Mouse (Mus musculus) limb, embryonic 11.5 days (tissue): Measurements from ENCODE around the gene Ubxn1. TPM values are rescaled to one million over a fixed set of nuclear protein-coding genes. Genes with fewer than 3 reads are reported as not detected.

Source experiments
- ATAC-seq: fragments of 200-750 bp; cut with Nextera tagmentation; 2 replicates; pipeline ENCODE4 v1.8.0; 2017; ENCODE audit warnings: low read depth; ENCODE audit not compliant: insufficient number of reproducible peaks, low FRiP score, low TSS enrichment
- DNase-seq: peaks from one replicate; pipeline ENCODE4 v3.0.0-alpha.2; 2015; ENCODE audit warnings: low spot score
- H3K27ac ChIP-seq: fragments of 300-500 bp; sonication (generic); replicated peaks from 2 replicates; pipeline ENCODE4 v1.5.1; 2014; ENCODE audit warnings: low read depth, mild to moderate bottlenecking, low read length
- H3K27me3 ChIP-seq: fragments of 300-500 bp; sonication (generic); 2 replicates; pipeline ENCODE4 v1.6.1; 2014; ENCODE audit warnings: mild to moderate bottlenecking, low read length, mixed read lengths; ENCODE audit not compliant: control insufficient read depth, insufficient read depth
- H3K36me3 ChIP-seq: fragments of 300-500 bp; sonication (generic); 2 replicates; pipeline ENCODE4 v1.6.1; 2014; ENCODE audit warnings: mild to moderate bottlenecking, low read length, moderate library complexity, mixed read lengths; ENCODE audit not compliant: control insufficient read depth, insufficient read depth
- H3K4me1 ChIP-seq: fragments of 300-500 bp; sonication (generic); 2 replicates; pipeline ENCODE4 v1.6.1; 2014; ENCODE audit warnings: low read length, mixed read lengths; ENCODE audit not compliant: control insufficient read depth, insufficient read depth
- H3K4me2 ChIP-seq: fragments of 300-500 bp; sonication (generic); 2 replicates; pipeline ENCODE4 v1.6.1; 2014; ENCODE audit warnings: low read depth, mild to moderate bottlenecking, moderate library complexity; ENCODE audit not compliant: severe bottlenecking
- H3K4me3 ChIP-seq: fragments of 300-500 bp; sonication (generic); 2 replicates; pipeline ENCODE4 v1.5.1; 2014; ENCODE audit warnings: low read depth, low read length
- H3K9ac ChIP-seq: fragments of 300-500 bp; sonication (generic); 2 replicates; pipeline ENCODE4 v1.6.1; 2014; ENCODE audit warnings: mild to moderate bottlenecking, low read length
- H3K9me3 ChIP-seq: fragments of 300-500 bp; sonication (generic); 2 replicates; pipeline ENCODE4 v1.6.1; 2016; ENCODE audit warnings: low read length; ENCODE audit not compliant: control insufficient read depth
- WGBS: fragments of 180-500 bp; shearing (Covaris S2); extraction: QIAGEN DNeasy Blood & Tissue Kit; methylation state at CpG from one replicate; pipeline ENCODE4 v1.1.7; 2014; 5-methylcytosine and 5-hydroxymethylcytosine counted together
- microRNA-seq: library from miRNA; unstranded; fragments of <30 nt; microRNA quantifications from one replicate; pipeline ENCODE4, GENCODE M21; 2016
- polyA plus RNA-seq: library from polyadenylated mRNA; unstranded; fragments of >200 nt; fragmentation: Nextera tagmentation; extraction: Ambion mirVana; gene quantifications from 2 replicates; pipeline ENCODE4 v1.2.1, GENCODE M21; 2014

Gene Ubxn1
- polyA plus RNA-seq, 1 experiment from 2014 or later, result 196 TPM

- H3K27me3 ChIP-seq, result no peaks in the 10 kb centered on the region
- DNase-seq (no peak), ATAC-seq (no peak)
- peak overlapping the region; percentile 66 for H3K4me2 ChIP-seq
- 72% methylated on average over 6 of the region's 6 CpGs for WGBS
- peak overlapping the region; percentile 77 for H3K4me3 ChIP-seq
- no peaks in the 10 kb centered on the region for H3K4me1 ChIP-seq
- peak overlapping the region; percentile 42; the same call in 1 of the 2 replicates for H3K27ac ChIP-seq
- H3K9me3 ChIP-seq, result no peaks in the 10 kb centered on the region
- no peak overlapping the region for H3K9ac ChIP-seq
- H3K36me3 ChIP-seq, result peaks cover 14% of the 10 kb centered on the region; the same call in 1 of the 2 replicates
Observed at GRCm38 (mm10) chr19:8919684-8920072, 48.4 kb downstream of the Ubxn1 start.

- H3K9me3 ChIP-seq, result no peaks in the 10 kb centered on the region
- H3K36me3 ChIP-seq, result peaks cover 10% of the 10 kb centered on the region; the same call in 1 of the 2 replicates
- no peaks in the 10 kb centered on the region for H3K27me3 ChIP-seq
- WGBS, result 4% methylated on average over 50 of the region's 50 CpGs
- peak; percentile 95 for ATAC-seq
- peak within 1 kb of the TSS; percentile 47 for H3K9ac ChIP-seq
- H3K4me3 ChIP-seq, result peak within 1 kb of the TSS; percentile 77
- H3K27ac ChIP-seq, result peak within 1 kb of the TSS; percentile 81
- DNase-seq, result peak; percentile 96
- H3K4me2 ChIP-seq, result peak within 1 kb of the TSS; percentile 66
- H3K4me1 ChIP-seq, result no peaks in the 10 kb centered on the region
Observed at GRCm38 (mm10) chr19:8920073-8920736, 48.9 kb downstream of the Ubxn1 start, which contains the start of gene B3gat3. Gene B3gat3, plus strand, starts transcription at chr19:8920374.

GRCm38 (mm10) chr19:8920836-8921291 lies 49.6 kb downstream of the Ubxn1 start:
- Histone ChIP-seq H3K27ac (peak overlapping the region; percentile 81), H3K4me2 (peak overlapping the region; percentile 66), H3K9ac (peak overlapping the region; percentile 47), H3K4me1 (no peaks in the 10 kb centered on the region), H3K9me3 (no peaks in the 10 kb centered on the region), H3K4me3 (peak overlapping the region; percentile 77), H3K27me3 (no peaks in the 10 kb centered on the region), H3K36me3 (peaks cover 4% of the 10 kb centered on the region; the same call in 1 of the 2 replicates)
- DNase-seq (peak; percentile 43), ATAC-seq (0 out of 2 replicates have a peak, but pooled peaks have one; percentile 11)
- WGBS, result 3% methylated on average over 6 of the region's 6 CpGs

- H3K4me1 ChIP-seq, result no peaks in the 10 kb centered on the region
- DNase-seq (no peak), ATAC-seq (no peak)
- WGBS, result 74% methylated on average over 9 of the region's 9 CpGs
- no peaks in the 10 kb centered on the region for H3K9me3 ChIP-seq
- no peak overlapping the region for H3K27ac ChIP-seq
- no peak overlapping the region; the same call in 1 of the 2 replicates for H3K4me3 ChIP-seq
- H3K9ac ChIP-seq, result no peak overlapping the region
- peak overlapping the region; percentile 66; the same call in 1 of the 2 replicates for H3K4me2 ChIP-seq
- no peaks in the 10 kb centered on the region for H3K27me3 ChIP-seq
- peaks cover 2% of the 10 kb centered on the region; the same call in 1 of the 2 replicates for H3K36me3 ChIP-seq
Observed at GRCm38 (mm10) chr19:8921741-8922140, 50.4 kb downstream of the Ubxn1 start.

Small RNA genes lying within 50 kb of the gene (microRNA-seq; reads per million reads assigned to microRNA genes)
- gene Mir5136, result 0.92 reads per million

Other genes starting within 250 kb of the Ubxn1 start
- gene Chrm1, start 207.7 kb upstream of the Ubxn1 start, polyA plus RNA-seq, result 0.15 and 0.27 TPM in 2 replicates
- 108 and 114 TPM in 2 replicates for gene Slc3a2, start 148.1 kb upstream of the Ubxn1 start, polyA plus RNA-seq
- gene Wdr74, start 135.7 kb upstream of the Ubxn1 start, polyA plus RNA-seq, result 92.9 and 100 TPM in 2 replicates
- 0.99 and 1.8 TPM in 2 replicates for gene 1700092M07Rik, start 130.8 kb upstream of the Ubxn1 start, polyA plus RNA-seq
- 125 and 127 TPM in 2 replicates for gene Stx5a, start 130.1 kb upstream of the Ubxn1 start, polyA plus RNA-seq
- 228 and 247 TPM in 2 replicates for gene Nxf1, start 114.4 kb upstream of the Ubxn1 start, polyA plus RNA-seq
- 183 and 204 TPM in 2 replicates for gene Tmem223, start 100.5 kb upstream of the Ubxn1 start, polyA plus RNA-seq
- gene Tmem179b, start 97.0 kb upstream of the Ubxn1 start, polyA plus RNA-seq, result 49.1 and 51.3 TPM in 2 replicates
- 22.5 and 23.0 TPM in 2 replicates for gene Taf6l, start 85.1 kb upstream of the Ubxn1 start, polyA plus RNA-seq
- 197 and 206 TPM in 2 replicates for gene Polr2g, start 72.9 kb upstream of the Ubxn1 start, polyA plus RNA-seq
- gene Zbtb3, start 68.9 kb upstream of the Ubxn1 start, polyA plus RNA-seq, result 4.8 and 5.0 TPM in 2 replicates
- gene Ttc9c, start 52.2 kb upstream of the Ubxn1 start, polyA plus RNA-seq, result 63.3 and 67.1 TPM in 2 replicates
- 6.9 and 8.0 TPM in 2 replicates for gene Hnrnpul2, start 51.5 kb upstream of the Ubxn1 start, polyA plus RNA-seq
- gene AC129217.1, start 41.7 kb upstream of the Ubxn1 start, polyA plus RNA-seq, result not detected in 2 replicates
- 34.1 and 35.0 TPM in 2 replicates for gene Bscl2, start 34.0 kb upstream of the Ubxn1 start, polyA plus RNA-seq
- 9.1 and 9.6 TPM in 2 replicates for gene Gng3, start 32.3 kb upstream of the Ubxn1 start, polyA plus RNA-seq
- gene Lrrn4cl, start 20.7 kb upstream of the Ubxn1 start, polyA plus RNA-seq, result 0.12 and 0.47 TPM in 2 replicates
- gene Uqcc3, start 9.4 kb downstream of the Ubxn1 start, polyA plus RNA-seq, result 53.5 and 60.2 TPM in 2 replicates
- 110 and 128 TPM in 2 replicates for gene Lbhd1, start 12.2 kb downstream of the Ubxn1 start, polyA plus RNA-seq
- not detected in 2 replicates for gene Gm49403, start 12.4 kb downstream of the Ubxn1 start, polyA plus RNA-seq
- gene 1810009A15Rik, start 17.4 kb downstream of the Ubxn1 start, polyA plus RNA-seq, result 127 and 132 TPM in 2 replicates
- 0.24 TPM in 1 of 2 replicates, not detected in the other for gene Gm49416, start 17.4 kb downstream of the Ubxn1 start, polyA plus RNA-seq
- gene Ints5, start 21.5 kb downstream of the Ubxn1 start, polyA plus RNA-seq, result 38.5 and 39.2 TPM in 2 replicates
- gene Ganab, start 26.6 kb downstream of the Ubxn1 start, polyA plus RNA-seq, result 111 and 122 TPM in 2 replicates
- 33.1 and 37.2 TPM in 2 replicates for gene B3gat3, start 48.9 kb downstream of the Ubxn1 start, polyA plus RNA-seq
- gene Rom1, start 57.9 kb downstream of the Ubxn1 start, polyA plus RNA-seq, result 1.1 and 1.4 TPM in 2 replicates
- gene Eml3, start 58.1 kb downstream of the Ubxn1 start, polyA plus RNA-seq, result 17.9 and 18.0 TPM in 2 replicates
- gene Mta2, start 70.4 kb downstream of the Ubxn1 start, polyA plus RNA-seq, result 58.5 and 62.0 TPM in 2 replicates
- gene Tut1, start 82.4 kb downstream of the Ubxn1 start, polyA plus RNA-seq, result 33.2 and 35.2 TPM in 2 replicates
- gene Eef1g, start 95.5 kb downstream of the Ubxn1 start, polyA plus RNA-seq, result 567 and 588 TPM in 2 replicates
- 7.7 and 8.9 TPM in 2 replicates for gene Ahnak, start 117.8 kb downstream of the Ubxn1 start, polyA plus RNA-seq
- not detected in 2 replicates for gene Scgb1a1, start 216.5 kb downstream of the Ubxn1 start, polyA plus RNA-seq